Mouse (Mus musculus): ENCODE measurements around the gene Clec3a.

GRCm38 (mm10) chr8:114401679-114402078, 16.2 kb upstream of the Clec3a start:
- TF ChIP-seq MAX (IDR thresholded peaks at IDR 0.05; ENCODE audit: low read depth) (no peak), POLR2A (IDR thresholded peaks at IDR 0.05; ENCODE audit: insufficient read length, low read depth) (no peak), MYOG (IDR thresholded peaks at IDR 0.05; ENCODE audit: control insufficient read depth in 1 of 3, insufficient read depth in 1 of 3, insufficient read length in 2 of 3, low read depth in 2 of 3) (no peak), TCF12 (IDR thresholded peaks at IDR 0.05; ENCODE audit: insufficient read depth, poor library complexity, severe bottlenecking) (no peak)

All from myocyte (in vitro differentiated cells).